Mouse (Mus musculus) neural tube, embryonic 10.5 days (tissue): ENCODE data around the gene Cdkn2a.

Experiments used
- DNase-seq: peaks from one replicate; pipeline ENCODE4 v3.0.0-alpha.2; 2017; ENCODE audit warnings: low spot score; ENCODE audit errors: extremely low spot score

The Cdkn2a gene

GRCm38 (mm10) chr4:89277381-89277940 is 17.0 kb downstream of the Cdkn2a start:
- no peak for DNase-seq

- DNase-seq: peak; percentile 56
Measured at GRCm38 (mm10) chr4:89276669-89277219, 17.7 kb downstream of the Cdkn2a start.

- DNase-seq: no peak
Measured at GRCm38 (mm10) chr4:89275811-89276584, 18.5 kb downstream of the Cdkn2a start.

DNA sequence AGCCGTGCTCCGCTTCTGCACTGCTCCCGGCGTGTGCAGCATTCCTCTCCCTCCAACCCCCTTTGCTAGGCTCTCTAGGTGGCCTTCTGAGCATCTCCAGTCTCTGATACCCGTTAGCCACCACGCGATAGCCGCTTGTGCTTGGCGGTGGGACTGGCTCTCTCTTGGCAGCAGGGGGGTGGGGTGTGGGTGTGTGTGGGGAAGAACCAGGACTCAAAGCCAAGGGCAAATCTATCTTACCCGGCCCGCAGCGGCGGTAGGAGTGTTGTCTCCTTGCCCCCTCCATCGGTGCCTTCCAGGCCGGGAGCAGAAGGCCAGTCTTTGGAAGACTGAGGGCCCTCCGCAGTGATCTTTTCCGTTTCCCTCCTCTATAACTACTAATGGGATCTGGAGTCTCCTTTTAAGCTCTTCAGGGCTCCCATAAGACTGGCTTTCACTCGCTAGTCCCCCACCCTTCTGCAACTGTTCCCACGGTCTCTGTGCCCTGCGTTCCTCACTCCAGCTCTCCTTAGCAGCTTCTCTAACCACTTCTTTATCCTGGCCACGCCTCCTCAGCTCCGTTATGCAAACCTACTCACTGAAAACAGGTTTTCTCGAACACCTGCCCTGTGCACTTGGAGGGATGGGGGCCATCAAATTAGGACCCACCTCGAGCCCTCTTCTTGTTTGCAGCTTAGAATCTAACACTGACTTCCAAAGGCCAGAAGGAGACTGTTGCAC is 19.5 kb downstream of the Cdkn2a start:
- DNase-seq: peak; percentile 69

DNA sequence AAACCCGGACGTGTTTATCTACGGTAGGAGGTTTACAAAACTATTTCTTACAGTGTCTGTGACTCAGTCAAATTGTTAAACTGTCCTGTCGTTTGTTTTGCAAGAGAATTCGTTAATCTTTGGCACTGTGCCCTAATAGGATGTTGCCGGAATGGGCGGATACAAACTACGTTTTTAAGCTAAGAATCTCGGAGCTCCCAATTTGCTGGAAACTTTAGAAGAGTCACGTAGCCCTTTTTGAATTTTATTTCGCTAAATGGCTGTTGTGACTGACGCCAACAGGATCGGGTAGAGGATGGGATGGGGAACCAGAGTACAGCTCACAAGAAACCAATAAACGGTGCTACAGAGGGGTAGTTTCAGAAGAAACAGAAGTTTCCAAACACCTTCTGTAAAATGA is 20.4 kb downstream of the Cdkn2a start:
- DNase-seq: no peak

GRCm38 (mm10) chr4:89273585-89273984 is 20.9 kb downstream of the Cdkn2a start:
- DNase-seq: no peak

- DNase-seq: peak; percentile 55
Measured at GRCm38 (mm10) chr4:89272961-89273540, 21.4 kb downstream of the Cdkn2a start.

GRCm38 (mm10) chr4:89272101-89272718 is 22.2 kb downstream of the Cdkn2a start:
- no peak for DNase-seq

DNA sequence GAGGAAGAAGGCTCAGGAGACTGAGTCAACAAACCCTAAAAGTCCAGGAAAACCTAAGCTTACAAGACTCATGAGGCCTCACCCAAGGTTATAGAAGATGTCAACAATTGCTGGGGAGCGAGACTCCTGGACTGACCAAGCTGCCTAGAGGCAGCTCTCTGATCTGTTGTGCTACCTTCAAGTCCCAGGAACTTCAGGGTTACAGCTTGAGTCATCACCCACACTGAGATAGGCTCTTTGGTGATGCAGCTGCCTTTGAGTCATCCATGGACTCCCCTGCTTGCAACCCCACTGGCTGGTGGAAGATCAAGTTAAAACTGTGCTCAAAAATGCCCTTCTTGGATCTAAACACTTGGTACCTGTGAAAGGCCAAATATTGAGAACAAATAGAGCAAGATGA is 36.7 kb downstream of the Cdkn2a start:
- DNase-seq: no peak

DNA sequence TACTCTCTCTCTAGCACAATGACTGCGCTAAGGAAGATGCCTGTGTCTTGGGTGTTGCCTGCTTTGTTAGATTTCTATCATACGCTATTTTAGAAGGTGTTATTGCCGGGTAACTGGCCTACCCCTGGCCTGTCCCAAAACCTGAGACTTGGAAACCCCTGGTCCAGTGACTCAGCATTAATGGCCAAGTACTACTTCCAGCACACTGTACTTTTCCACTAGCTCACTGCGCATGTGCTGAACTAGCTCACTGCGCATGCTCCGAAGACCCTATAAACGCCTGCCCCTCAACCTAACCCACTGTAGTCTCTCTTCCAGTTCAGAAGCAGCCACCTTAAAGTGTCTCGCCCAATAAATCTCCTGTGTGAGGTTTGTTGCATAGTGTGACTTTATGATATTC is 60.0 kb downstream of the Cdkn2a start:
- no peak for DNase-seq
